Mouse (Mus musculus) left cerebral cortex, postnatal 10 days (tissue): ENCODE data around the gene Dtymk. TPM values are rescaled to one million over a fixed set of nuclear protein-coding genes. Genes with fewer than 3 reads are reported as not detected.
A peak's percentile ranks its signal among the peaks of the same experiment; 100 is the strongest.

Experiments used
- DNase-seq, 2 experiments: peaks; one replicate each; pipeline ENCODE4 v3.0.0; 2021 to 2022; ENCODE audit warnings: low spot score in 2 of 2, mixed read lengths in 1 of 2; ENCODE audit errors: extremely low spot score in 1 of 2
- intact Hi-C: fragments of 180-260 bp; cut with DNase I; formaldehyde crosslinking; loops from one replicate; pipeline ENCODE4 v1.15.1; 2025
- total RNA-seq, 2 experiments: library from RNA; stranded (reverse); gene quantifications; 2 replicates each; pipeline ENCODE4 v1.2.3; 2021

The Dtymk gene
- total RNA-seq, 2 experiments from 2014 or later, result 72.0 to 73.1 TPM

- no peak for DNase-seq
- intact Hi-C loops, result no loop called here
Measured at GRCm38 (mm10) chr1:93755291-93755610, 46.5 kb downstream of the Dtymk start.

- peak; percentile 88 to 96 for DNase-seq
- intact Hi-C loops, result no loop called here
Measured at GRCm38 (mm10) chr1:93754573-93755290, 47.0 kb downstream of the Dtymk start, which contains the start of gene Thap4. Gene Thap4 (minus strand): TSS chr1:93754864.

GRCm38 (mm10) chr1:93753911-93754572, 47.7 kb downstream of the Dtymk start:
- intact Hi-C loops, result no loop called here
- peak in 1 of 2 experiments; percentile 17 for DNase-seq

GRCm38 (mm10) chr1:93751290-93751689, 50.4 kb downstream of the Dtymk start, which contains the start of gene Atg4b:
Gene Atg4b (plus strand): TSS chr1:93751500.
- intact Hi-C loops, result no loop called here
- no peak for DNase-seq

GRCm38 (mm10) chr1:93748539-93748938, 53.2 kb downstream of the Dtymk start:
- intact Hi-C loops, result no loop called here
- no peak for DNase-seq

- intact Hi-C loops, result no loop called here
Measured at GRCm38 (mm10) chr1:93746179-93746578, 55.6 kb downstream of the Dtymk start.

GRCm38 (mm10) chr1:93742910-93743309, 58.8 kb downstream of the Dtymk start:
- intact Hi-C loops, result no loop called here
- no peak for DNase-seq

More at GRCm38 (mm10) chr1:93746179-93746578, 55.6 kb downstream of the Dtymk start:
- no peak for DNase-seq

Other genes with a start within 250 kb of the Dtymk start
- gene Stk25, start 143.3 kb downstream of the Dtymk start, total RNA-seq, result 100 to 1,000 TPM; 390 TPM
- gene Bok, start 116.3 kb downstream of the Dtymk start, total RNA-seq, result 10 to 100 TPM; 25.0 to 26.6 TPM
- gene Atg4b, start 50.4 kb downstream of the Dtymk start, total RNA-seq, result 10 to 100 TPM; 70.2 to 87.6 TPM
- 10 to 100 TPM; 31.2 to 32.7 TPM for gene Thap4, start 47.1 kb downstream of the Dtymk start, total RNA-seq
- gene Ing5, start 2.0 kb upstream of the Dtymk start, total RNA-seq, result 1 to 10 TPM; 10.0 TPM
- gene D2hgdh, start 23.0 kb upstream of the Dtymk start, total RNA-seq, result 10 to 100 TPM; 11.0 to 14.1 TPM
- not detected for gene Gal3st2, start 59.4 kb upstream of the Dtymk start, total RNA-seq
- gene Gal3st2b, start 116.4 kb upstream of the Dtymk start, total RNA-seq, result under 1 TPM; 0.21 to 0.47 TPM
- gene Gal3st2c, start 188.6 kb upstream of the Dtymk start, total RNA-seq, result under 1 TPM; 0.06 to 0.08 TPM
- gene Neu4, start 218.5 kb upstream of the Dtymk start, total RNA-seq, result 10 to 100 TPM in 1 of 2 experiments, 1 to 10 TPM in 1; 6.8 to 10.5 TPM